Mouse (Mus musculus) liver, postnatal 0 days (tissue): ENCODE data around the gene Nub1. TPM values are rescaled to one million over a fixed set of nuclear protein-coding genes. Genes with fewer than 3 reads are reported as not detected.
A peak's percentile ranks its signal among the peaks of the same experiment; 100 is the strongest.

Source experiments
- ATAC-seq: fragments of 200-750 bp; cut with Nextera tagmentation; 2 replicates; pipeline ENCODE4 v1.8.0; 2017; ENCODE audit warnings: mild to moderate bottlenecking, moderate library complexity
- DNase-seq: peaks from one replicate; pipeline ENCODE4 v3.0.0-alpha.2; 2016
- H3K27ac ChIP-seq: fragments of 300-500 bp; sonication (generic); 2 replicates; pipeline ENCODE4 v1.5.1; 2014; ENCODE audit warnings: antibody characterized with exemption, moderate library complexity, mild to moderate bottlenecking, low read depth
- H3K27me3 ChIP-seq: fragments of 300-500 bp; sonication (generic); 2 replicates; pipeline ENCODE4 v1.6.1; 2014; ENCODE audit warnings: low read length, control low read depth, mixed read lengths; ENCODE audit not compliant: insufficient read depth
- H3K36me3 ChIP-seq: fragments of 300-500 bp; sonication (generic); replicated peaks from 2 replicates; pipeline ENCODE4 v1.6.1; 2014; ENCODE audit warnings: mild to moderate bottlenecking, control low read depth, low read length, moderate library complexity, mixed read lengths; ENCODE audit not compliant: insufficient read depth
- H3K4me1 ChIP-seq: fragments of 300-500 bp; sonication (generic); 2 replicates; pipeline ENCODE4 v1.6.1; 2014; ENCODE audit warnings: antibody characterized with exemption, mild to moderate bottlenecking, control low read depth; ENCODE audit not compliant: insufficient read depth
- H3K4me2 ChIP-seq: fragments of 300-500 bp; sonication (generic); 2 replicates; pipeline ENCODE4 v1.6.1; 2014; ENCODE audit warnings: low read depth, mild to moderate bottlenecking, low read length, moderate library complexity, mixed read lengths
- H3K4me3 ChIP-seq: fragments of 300-500 bp; sonication (generic); 2 replicates; pipeline ENCODE4 v1.5.1; 2014; ENCODE audit warnings: low read depth, low read length
- H3K9ac ChIP-seq: fragments of 300-500 bp; sonication (generic); replicated peaks from 2 replicates; pipeline ENCODE4 v1.6.1; 2014; ENCODE audit warnings: mild to moderate bottlenecking, moderate library complexity
- H3K9me3 ChIP-seq: fragments of 300-500 bp; sonication (generic); 2 replicates; pipeline ENCODE4 v1.6.1; 2016; ENCODE audit warnings: mild to moderate bottlenecking, control low read depth, low read length, mixed read lengths
- CTCF ChIP-seq: sonication (generic); IDR thresholded peaks from 2 replicates; pipeline ENCODE4 v1.5.1; 2016; ENCODE audit warnings: antibody characterized with exemption, low read depth
- EP300 ChIP-seq: IDR thresholded peaks from 2 replicates; pipeline ENCODE4 v1.6.1; 2016; ENCODE audit warnings: antibody characterized with exemption, low read depth, mild to moderate bottlenecking
- whole genome bisulfite sequencing: fragments of 180-500 bp; shearing (Covaris S2); extraction: QIAGEN DNeasy Blood & Tissue Kit; methylation state at CpG from one replicate; pipeline ENCODE4 v1.1.7; 2014; ENCODE audit not compliant: insufficient replicate concordance; 5-methylcytosine and 5-hydroxymethylcytosine counted together
- polyA plus RNA-seq: library from polyadenylated mRNA; unstranded; fragments of >200 nt; fragmentation: Nextera tagmentation; extraction: Ambion mirVana; gene quantifications from 2 replicates; pipeline ENCODE4 v1.2.1, GENCODE M21; 2015

The Nub1 gene
- polyA plus RNA-seq, 1 experiment from 2014 or later = 12.0 TPM

DNA sequence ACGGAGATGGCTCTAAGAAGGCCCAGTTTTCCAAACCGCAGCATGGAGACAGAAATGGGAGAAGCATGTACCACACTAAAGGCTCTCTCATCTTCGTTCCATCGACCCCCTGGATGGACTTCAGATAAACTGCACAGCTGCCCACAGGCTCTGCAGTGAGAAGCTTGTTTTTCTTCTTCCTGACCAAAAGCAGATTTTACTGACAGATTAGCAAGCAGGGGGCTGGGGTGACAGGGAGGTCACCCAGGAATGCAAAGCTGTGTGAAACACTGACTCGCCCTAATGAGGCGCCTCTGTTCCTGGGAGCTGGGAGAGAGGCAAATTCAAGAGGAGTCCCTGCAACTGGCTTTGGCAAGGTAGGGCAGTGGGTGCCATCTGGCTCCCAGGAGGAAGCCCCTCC, 62.2 kb downstream of the Nub1 start:
- ATAC-seq = no peak
- H3K9me3 ChIP-seq = no peaks in the 10 kb centered on the region
- H3K9ac ChIP-seq = no peak overlapping the region
- peaks cover 14% of the 10 kb centered on the region for H3K4me1 ChIP-seq
- H3K4me3 ChIP-seq = no peak overlapping the region
- no peak overlapping the region for H3K27ac ChIP-seq
- TF ChIP-seq CTCF = no peak
- TF ChIP-seq EP300 = no peak
- H3K36me3 ChIP-seq = no peaks in the 10 kb centered on the region
- H3K27me3 ChIP-seq = no peaks in the 10 kb centered on the region
- WGBS = 28% methylated on average over 6 of the region's 6 CpGs
- no peak overlapping the region for H3K4me2 ChIP-seq
- no peak for DNase-seq

- no peaks in the 10 kb centered on the region for H3K36me3 ChIP-seq
- no peak overlapping the region for H3K27ac ChIP-seq
- no peaks in the 10 kb centered on the region for H3K9me3 ChIP-seq
- 67% methylated on average over 5 of the region's 5 CpGs for WGBS
- H3K4me1 ChIP-seq = peaks cover 14% of the 10 kb centered on the region
- H3K4me2 ChIP-seq = peak overlapping the region; percentile 98; the same call in 1 of the 2 replicates
- H3K27me3 ChIP-seq = no peaks in the 10 kb centered on the region
- ATAC-seq (no peak), DNase-seq (no peak)
- TF ChIP-seq CTCF (no peak), EP300 (no peak)
- H3K4me3 ChIP-seq = peak overlapping the region; percentile 60; the same call in 1 of the 2 replicates
- no peak overlapping the region for H3K9ac ChIP-seq
Measured at GRCm38 (mm10) chr5:24749731-24750130, 64.4 kb downstream of the Nub1 start.

DNA sequence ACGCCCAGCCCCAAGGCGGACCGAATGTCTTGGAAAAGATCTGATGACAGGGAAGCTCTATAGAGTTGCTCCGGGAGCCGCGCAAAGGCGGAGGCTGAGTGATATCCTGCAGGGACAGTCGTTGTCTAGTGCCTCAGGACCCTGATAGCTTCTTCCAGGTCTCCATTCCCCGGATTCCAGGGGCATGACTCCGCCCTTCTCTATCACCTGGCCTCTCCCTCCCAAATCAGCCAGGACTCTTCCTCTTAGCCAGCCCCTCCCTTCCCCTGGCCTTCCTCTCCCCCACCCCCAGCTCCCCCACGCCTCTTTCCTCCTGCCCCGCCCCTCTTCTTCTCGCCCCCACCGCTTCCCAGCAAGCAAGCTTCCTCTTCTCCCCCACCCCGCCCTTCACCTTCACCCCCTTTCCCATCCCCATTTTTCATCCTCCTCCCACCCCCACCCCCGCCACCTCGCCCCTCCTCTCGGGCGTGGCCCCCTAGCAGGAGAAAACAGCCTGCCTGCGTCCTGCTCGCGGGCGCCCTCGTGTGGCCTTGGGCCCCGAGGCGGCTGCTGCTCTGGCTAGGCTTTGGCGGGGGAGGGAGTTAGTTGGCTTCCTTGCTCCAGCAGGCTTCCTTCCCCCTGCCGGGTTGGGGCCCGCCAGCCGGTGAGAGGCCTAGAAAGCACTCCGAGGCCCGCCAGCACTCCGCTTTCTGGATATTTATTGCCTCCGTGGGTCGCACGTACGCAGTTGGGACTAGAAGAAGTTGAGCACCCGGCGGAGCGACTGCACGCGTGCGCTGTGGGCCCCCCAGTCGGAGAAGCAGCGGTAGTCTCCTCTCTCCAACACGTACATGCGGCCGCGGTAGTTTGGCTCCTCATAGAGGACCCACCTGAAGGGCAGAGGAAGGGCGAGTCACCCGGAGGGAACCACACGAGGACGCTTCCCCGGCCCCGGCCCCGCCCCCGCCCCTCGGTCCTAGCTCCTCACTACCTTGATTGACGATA, 65.3 kb downstream of the Nub1 start:
- no peaks in the 10 kb centered on the region for H3K36me3 ChIP-seq
- peak overlapping the region; percentile 70 for H3K9ac ChIP-seq
- peak overlapping the region; percentile 60 for H3K4me3 ChIP-seq
- peak overlapping the region; percentile 98 for H3K4me2 ChIP-seq
- DNase-seq (peak; percentile 94), ATAC-seq (peak; percentile 79)
- no peaks in the 10 kb centered on the region for H3K27me3 ChIP-seq
- H3K4me1 ChIP-seq = peaks cover 14% of the 10 kb centered on the region
- TF ChIP-seq CTCF = peak; percentile 92
- no peak for TF ChIP-seq EP300
- 3% methylated on average over 51 of the region's 59 CpGs for WGBS
- no peaks in the 10 kb centered on the region for H3K9me3 ChIP-seq
- peak overlapping the region; percentile 85 for H3K27ac ChIP-seq

- Histone ChIP-seq H3K4me1 (peaks cover 14% of the 10 kb centered on the region), H3K9ac (peak overlapping the region; percentile 70), H3K27ac (peak overlapping the region; percentile 85), H3K36me3 (no peaks in the 10 kb centered on the region), H3K4me2 (peak overlapping the region; percentile 98), H3K27me3 (no peaks in the 10 kb centered on the region), H3K9me3 (no peaks in the 10 kb centered on the region), H3K4me3 (peak overlapping the region; percentile 60)
- no peak for TF ChIP-seq EP300
- ATAC-seq (peak; percentile 62), DNase-seq (peak; percentile 56)
- 3% methylated on average over 25 of the region's 25 CpGs for WGBS
Measured at GRCm38 (mm10) chr5:24751305-24752174, 66.2 kb downstream of the Nub1 start.

DNA sequence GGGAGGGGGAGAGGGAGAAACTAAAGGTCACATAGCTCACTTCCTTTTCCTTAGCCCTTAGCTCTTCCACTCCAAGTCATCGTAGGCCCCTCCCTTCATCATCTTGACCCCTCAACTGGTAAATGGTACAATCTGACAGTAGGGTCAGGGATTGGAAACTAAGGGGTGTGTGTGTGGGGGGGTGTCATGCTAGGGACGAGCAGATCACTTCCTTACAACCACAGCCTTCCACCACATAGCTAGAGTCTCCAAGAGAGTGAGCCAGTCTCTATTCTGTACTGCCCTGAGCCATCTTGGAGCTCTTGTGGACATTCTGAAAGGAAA, 66.8 kb downstream of the Nub1 start:
- DNase-seq = no peak
- ATAC-seq = peak; percentile 12; the same call in 1 of the 2 replicates
- peak overlapping the region; percentile 98 for H3K4me2 ChIP-seq
- no peaks in the 10 kb centered on the region for H3K36me3 ChIP-seq
- peaks cover 14% of the 10 kb centered on the region for H3K4me1 ChIP-seq
- H3K27ac ChIP-seq = peak overlapping the region; percentile 8; the same call in 1 of the 2 replicates
- no peaks in the 10 kb centered on the region for H3K27me3 ChIP-seq
- H3K4me3 ChIP-seq = peak overlapping the region; percentile 60; the same call in 1 of the 2 replicates
- TF ChIP-seq EP300 (no peak), CTCF (no peak)
- no peak overlapping the region for H3K9ac ChIP-seq
- WGBS = 10% methylated on average over 2 of the region's 2 CpGs
- H3K9me3 ChIP-seq = no peaks in the 10 kb centered on the region

DNA sequence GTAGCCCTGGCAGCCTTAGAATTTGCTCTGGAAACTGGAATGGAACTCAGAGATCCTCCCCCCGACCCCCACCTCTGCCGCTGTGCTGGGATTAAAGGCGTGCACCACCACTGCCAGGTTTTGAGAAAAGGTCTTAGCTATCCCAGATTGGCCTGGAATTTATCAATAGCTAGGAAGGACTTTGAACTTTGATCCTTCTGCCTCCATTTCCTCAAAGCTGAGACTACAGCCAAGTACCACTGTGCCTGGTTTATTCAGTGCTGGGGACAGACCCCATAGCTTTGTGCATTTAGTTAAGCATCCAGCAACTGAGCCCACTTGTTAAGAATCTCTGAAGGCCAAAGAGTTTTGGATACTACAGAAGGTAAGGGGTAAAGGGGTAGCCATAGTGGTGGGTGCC, 71.6 kb downstream of the Nub1 start:
- H3K27ac ChIP-seq = no peak overlapping the region
- DNase-seq (no peak), ATAC-seq (no peak)
- no peaks in the 10 kb centered on the region for H3K36me3 ChIP-seq
- WGBS = 64% methylated on average over 3 of the region's 3 CpGs
- no peak overlapping the region for H3K4me3 ChIP-seq
- no peak for TF ChIP-seq EP300
- TF ChIP-seq CTCF = no peak
- no peak overlapping the region for H3K9ac ChIP-seq
- no peak overlapping the region for H3K4me2 ChIP-seq
- H3K27me3 ChIP-seq = no peaks in the 10 kb centered on the region
- H3K9me3 ChIP-seq = no peaks in the 10 kb centered on the region
- H3K4me1 ChIP-seq = 0 out of 2 replicates have a peak, but pooled peaks cover 2% of the 10 kb centered on the region
